Mouse (Mus musculus) left cerebral cortex, postnatal 4 days (tissue): Measurements from ENCODE around the gene Slc35g1. TPM values are rescaled to one million over a fixed set of nuclear protein-coding genes. Genes with fewer than 3 reads are reported as not detected.
"Not testable (repeated sequence)": the region's sequence is repeated elsewhere in the genome, so short reads cannot be mapped to it uniquely, and the experiment has no call there.

ENCODE experiments used
- DNase-seq: peaks from one replicate; pipeline ENCODE4 v3.0.0-alpha.2; 2022
- intact Hi-C: fragments of 180-260 bp; cut with DNase I; formaldehyde crosslinking; loops from one replicate; pipeline ENCODE4 v1.15.1; 2025
- total RNA-seq, 2 experiments: library from RNA; stranded (reverse); gene quantifications; 2 replicates each; pipeline ENCODE4 v1.2.3; 2021

Slc35g1 gene
- total RNA-seq, 2 experiments from 2014 or later = 2.2 to 2.3 TPM

DNA sequence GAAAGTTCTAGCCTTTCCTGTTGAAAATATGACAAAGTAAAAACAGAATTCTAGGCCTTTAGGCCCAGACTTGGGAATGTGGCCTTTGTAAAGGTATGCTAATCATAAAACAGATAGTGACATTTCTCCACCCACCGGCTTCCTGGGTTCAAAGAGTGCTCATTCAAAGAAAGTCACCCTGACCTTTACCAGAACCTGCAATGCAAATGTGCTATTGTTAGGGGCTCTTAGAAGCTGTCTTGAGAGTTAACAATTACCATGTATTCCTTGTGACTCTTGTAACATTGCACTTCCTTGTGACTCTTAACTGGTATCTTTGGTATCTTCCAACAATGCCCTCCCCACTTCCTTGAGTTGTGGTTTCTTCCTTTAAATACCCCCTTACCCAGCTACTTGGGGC lies 8.8 kb upstream of the Slc35g1 start:
- DNase-seq, intact Hi-C loops: not testable (repeated sequence)

DNA sequence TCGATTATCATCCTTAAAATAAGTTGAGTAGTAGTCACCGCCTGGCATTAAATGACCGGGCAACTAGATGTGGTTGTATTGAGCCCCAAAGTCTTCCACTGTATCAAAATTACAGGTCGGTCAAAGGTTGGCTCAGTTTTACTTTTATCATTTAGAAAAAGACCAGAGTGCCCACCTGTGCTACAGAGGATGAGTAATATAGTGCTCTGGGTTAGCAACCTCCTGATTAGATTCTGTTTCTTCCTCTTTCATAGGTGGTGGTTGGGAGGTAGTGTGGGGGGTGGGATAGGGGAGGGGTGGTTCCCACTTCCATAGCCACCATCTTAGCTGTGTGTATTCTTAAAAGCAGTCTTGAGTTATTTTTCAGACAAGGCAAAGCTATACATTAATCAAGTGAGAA lies 7.9 kb upstream of the Slc35g1 start:
- intact Hi-C loops = no loop called here
- no peak for DNase-seq

DNA sequence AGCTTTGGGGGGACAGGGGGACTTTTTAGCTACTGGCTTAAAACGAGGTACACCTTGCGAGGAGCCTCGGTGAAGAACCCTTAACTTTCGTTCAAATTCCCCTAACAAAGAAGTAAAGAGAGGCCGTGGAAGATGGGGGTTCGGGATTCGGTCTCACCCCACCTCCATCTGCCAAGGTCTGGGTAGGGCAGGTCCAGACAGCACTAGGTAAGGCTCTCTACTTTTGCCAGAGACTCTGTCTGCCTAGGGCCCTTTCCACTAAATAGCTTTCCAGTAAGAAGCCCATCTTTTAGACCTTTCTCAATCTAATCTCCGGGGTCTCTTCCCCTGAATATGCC lies 822 bp downstream of the Slc35g1 start:
- intact Hi-C loops = no loop called here
- no peak for DNase-seq

DNA sequence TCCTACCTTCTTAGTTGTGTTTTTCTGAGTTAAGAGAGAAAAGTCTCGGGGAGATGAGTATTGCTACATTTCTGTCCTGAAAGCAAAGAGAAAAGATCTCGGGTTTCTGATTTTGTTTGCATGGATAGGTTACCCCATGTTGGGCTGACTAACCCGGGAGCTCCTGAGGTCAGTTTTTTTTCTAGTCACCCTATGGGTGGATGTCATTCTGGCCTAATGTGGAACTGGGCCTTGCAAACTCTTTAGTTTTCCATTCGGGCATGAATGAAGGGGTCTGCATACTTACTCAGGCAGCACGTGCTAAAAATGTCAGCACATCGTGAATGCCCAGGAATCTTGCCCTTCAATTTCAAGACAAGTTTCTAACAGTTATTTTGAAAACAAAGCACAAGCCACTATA lies 1.2 kb downstream of the Slc35g1 start:
- intact Hi-C loops = no loop called here
- no peak for DNase-seq

DNA sequence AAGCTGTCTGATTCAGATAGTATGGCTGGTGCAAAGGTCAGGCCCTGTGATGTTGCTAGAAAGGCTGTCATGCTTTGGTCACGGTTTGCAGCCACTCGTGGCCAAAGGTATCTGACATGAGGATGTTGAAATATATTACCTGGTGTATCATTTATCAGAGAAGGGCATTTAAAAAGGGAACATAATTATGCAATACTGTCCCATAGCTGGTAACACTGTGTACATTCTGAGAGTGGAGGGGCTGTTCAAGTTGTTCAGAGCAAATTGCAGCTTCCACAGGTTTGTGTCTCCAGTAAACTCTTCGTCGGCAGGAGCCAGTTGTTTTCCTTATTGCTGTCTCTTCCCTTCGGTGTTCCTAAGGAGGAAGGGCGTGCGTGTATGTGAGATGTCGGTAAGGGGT lies 3.2 kb downstream of the Slc35g1 start:
- intact Hi-C loops = no loop called here
- no peak for DNase-seq

DNA sequence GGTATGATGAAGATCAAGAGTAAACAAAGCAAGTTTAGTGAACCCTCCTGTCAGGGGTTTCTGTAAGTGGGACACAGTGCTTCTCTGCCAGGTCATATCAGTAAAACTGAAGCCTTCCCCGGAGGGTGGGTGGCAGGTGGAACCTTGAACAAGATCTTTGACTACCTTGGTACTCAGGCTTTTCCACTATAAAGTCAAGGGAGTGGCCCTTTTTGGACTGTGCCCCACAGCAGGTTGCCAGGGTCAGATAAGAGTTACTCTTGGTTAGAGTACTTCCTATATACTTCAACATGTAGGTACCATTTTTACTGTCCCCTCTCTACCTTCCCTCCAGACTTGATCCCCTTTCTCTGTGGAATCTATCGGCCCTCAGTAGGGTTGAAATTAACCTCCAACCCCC lies 5.1 kb downstream of the Slc35g1 start:
- intact Hi-C loops = no loop called here
- no peak for DNase-seq

DNA sequence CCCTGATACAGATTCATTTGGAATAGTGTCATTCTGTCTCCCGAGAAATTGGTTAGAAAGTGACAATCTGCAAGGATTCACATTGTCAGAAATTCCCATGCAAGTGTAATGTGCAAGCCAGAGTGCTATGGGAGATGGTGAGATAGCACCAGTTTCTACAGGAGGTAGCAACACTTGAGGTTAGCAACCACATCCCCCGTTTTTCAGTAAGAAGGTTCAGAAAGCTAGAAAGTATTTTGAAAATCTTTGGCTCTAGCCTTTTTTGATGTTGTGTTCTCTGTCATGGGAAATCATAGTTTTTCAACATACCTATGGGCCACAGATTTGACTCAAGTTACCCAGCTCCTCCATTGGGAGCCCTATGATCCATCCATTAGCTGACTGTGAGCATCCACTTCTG lies 5.6 kb downstream of the Slc35g1 start:
- DNase-seq = no peak
- intact Hi-C loops = no loop called here

DNA sequence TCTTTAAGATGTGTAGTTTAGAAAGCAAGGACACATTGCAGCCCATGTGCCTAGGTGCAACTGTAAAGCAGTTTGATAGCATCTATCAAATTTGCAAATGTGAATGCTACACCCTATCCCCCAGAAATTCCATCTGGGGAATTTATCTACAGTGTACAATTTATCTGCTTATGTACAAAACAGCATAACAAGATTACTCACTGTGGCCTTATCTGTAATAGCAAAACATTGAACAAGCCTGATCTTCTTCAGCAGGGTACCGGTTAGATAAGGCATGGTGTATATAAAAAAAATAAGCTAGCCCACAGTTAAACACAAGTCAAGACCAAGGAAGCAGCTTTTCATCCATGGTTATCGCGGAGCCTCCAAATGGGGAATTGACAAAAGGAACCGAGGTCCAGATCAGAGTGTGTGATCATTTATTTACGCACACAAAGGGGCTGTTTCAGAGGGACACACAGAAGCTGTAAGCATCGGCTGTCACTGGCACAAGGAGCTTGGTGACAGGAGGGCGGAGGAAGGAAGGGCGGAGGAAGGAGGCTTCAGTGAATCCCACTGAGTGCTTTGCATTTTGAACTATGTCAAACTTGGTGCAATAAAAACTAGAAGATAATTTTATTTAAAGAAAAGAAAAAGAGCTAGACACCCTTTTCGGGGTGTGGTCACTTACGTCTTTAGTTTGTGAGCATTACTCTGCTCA lies 14.7 kb downstream of the Slc35g1 start:
- DNase-seq = no peak
- intact Hi-C loops = no loop called here

DNA sequence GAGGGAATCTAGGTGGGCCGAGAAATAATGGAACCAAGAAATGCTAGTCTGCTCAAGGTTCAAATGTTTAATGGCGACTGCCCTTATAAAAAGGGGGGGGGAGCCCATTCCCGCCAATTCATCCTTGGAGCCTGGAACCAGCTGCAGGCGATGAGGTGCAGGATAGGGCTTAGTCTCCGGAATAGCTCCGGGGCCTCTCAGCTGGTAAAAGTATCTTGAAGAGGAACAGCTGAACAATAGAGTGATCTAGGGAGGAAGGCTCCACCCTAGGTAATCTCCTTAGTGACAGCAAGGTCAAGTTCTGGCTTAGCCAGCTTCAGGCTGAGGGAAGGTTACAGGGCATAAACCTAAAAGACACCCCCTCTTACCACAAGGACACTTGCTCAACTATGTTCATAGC lies 18.1 kb downstream of the Slc35g1 start:
- intact Hi-C loops = no loop called here
- DNase-seq = no peak

DNA sequence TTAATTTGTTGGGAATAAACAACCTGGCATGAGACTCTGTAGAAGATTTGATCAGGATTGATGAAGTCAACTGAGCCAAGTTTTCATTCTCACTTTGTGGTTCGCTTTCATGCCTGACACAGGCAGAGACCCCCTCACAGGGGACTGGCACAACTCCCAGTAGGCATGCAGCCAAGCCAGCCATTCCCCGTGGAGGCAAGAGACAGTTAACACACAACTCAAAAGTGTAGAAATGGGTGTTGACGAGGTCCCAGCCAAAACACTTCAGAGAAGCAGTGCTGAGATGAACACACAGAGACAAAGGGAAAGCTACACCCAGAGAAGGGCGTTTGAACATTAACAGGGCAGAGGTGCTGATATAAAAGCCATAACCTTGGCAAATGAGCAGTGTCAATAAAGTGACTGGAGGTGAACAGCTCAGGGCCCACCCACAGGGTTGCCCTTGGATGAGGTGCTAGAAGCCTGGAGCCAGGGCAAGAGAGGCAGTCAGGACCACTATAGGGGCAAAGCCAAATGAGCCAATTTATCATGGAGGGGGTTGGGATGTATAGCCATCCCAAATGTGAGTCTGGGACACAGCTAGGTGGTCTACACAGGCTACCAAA lies 23.1 kb downstream of the Slc35g1 start:
- intact Hi-C loops = no loop called here
- peak; percentile 45 for DNase-seq

DNA sequence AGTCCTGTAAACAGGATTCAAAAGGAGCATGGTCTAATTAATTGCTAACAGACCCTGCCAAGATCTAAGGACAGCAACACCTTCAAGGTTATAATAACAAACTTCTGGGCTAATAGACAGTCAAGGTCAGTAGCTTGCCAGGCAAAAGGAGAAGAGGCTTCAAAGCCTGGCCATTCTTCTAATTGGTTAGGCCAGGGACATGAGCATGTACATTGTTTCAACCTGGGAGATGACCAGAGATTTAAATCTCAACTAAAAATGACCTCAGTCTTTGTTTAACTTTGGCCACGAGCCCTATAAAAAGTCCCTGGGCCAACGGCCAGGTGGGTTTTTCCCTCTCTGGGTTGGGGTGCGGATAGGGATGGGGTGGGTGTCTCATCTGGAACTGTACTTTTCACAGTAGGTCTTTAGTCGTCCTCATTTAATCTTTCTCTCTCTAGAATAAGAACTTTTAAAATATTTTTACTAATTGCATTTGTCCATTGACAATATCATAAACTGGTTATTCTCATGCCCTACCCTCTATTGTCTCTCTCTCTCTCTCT lies 25.0 kb downstream of the Slc35g1 start:
- no peak for DNase-seq
- intact Hi-C loops = loop anchor here (5.0 kb wide), 1 partner anchor 356 kb away; no protein-coding TSS in a partner anchor

DNA sequence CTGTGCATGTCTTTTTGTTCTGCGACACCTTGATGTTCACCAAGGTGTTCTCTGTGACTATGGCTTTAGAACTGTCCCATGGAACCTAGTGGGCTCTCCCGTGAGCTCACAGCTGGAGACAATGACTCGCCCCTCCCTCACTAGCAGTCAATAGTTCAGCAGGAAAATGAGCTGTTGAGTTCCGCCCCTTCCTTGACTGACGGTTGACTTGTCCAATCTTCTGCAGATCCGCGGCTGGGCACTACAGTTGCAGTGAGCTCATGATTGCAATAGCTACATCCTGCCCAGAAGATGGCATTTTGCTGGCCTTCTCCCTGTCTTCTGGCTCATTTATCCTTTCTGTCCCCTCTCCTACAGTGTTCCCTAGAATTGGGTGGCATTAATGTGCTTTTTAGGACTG lies 25.7 kb downstream of the Slc35g1 start:
- no peak for DNase-seq
- intact Hi-C loops = loop anchor here (5.0 kb wide), 1 partner anchor 356 kb away; no protein-coding TSS in a partner anchor

DNA sequence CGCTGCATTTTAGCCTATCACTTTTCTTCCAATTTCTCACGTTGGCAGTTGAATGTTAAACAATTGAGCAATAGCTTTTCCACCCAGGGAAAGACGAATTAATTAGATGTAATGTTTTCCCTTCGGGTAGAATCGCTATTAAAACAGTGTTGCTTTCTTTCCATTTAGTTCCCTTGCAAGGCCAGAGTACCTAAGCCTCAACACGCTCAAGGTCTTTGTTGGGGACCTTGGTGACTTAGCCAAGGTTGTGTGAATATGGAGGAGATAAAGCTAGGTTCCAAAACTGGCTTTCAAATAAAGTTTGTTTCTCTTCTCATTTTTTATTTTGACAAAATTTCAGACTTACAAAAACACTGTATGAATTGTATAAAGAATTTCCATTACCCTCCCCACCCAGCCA lies 27.1 kb downstream of the Slc35g1 start:
- no peak for DNase-seq
- intact Hi-C loops = loop anchor here (5.0 kb wide), 1 partner anchor 354 kb away; no protein-coding TSS in a partner anchor

DNA sequence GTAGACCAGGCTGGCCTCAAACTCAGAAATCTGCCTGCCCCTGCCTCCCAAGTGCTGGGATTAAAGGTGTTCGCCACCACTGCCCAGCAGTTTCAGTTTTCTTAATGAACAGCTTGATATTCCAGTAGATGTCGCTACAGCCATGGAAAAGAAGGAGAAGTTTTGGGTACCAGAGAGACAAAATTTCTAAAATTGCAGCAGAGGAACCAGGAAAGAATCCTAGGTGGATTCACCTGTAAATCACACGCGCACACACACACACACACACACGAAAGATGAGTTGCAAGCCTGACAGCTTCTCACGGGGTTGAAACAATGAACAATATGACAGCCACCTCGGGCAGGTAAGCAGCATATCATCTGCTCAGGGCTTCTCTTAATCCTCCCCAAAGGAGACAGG lies 28.1 kb downstream of the Slc35g1 start:
- intact Hi-C loops = loop anchor here (5.0 kb wide), 1 partner anchor 353 kb away; no protein-coding TSS in a partner anchor
- DNase-seq = no peak

DNA sequence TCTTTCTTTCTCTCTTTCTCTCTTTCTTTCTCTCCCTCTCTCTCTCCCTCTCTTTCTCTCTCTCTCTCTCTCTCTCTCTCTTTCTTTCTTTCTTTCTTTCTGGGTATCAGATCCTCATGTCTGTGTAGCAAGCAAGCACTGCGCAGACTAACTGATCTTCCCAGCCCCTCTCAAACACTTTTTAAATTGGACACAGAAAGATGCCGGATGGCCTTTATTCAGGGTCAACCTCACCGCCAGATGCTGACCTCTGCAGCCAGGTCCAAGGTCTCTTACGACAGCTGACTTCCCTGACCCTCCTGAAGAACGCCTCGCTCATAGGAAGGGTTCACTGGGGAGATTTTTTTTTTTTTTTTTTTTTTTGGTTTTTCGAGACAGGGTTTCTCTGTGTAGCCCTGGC lies 28.8 kb downstream of the Slc35g1 start:
- intact Hi-C loops = loop anchor here (5.0 kb wide), 1 partner anchor 353 kb away; no protein-coding TSS in a partner anchor
- DNase-seq = no peak

DNA sequence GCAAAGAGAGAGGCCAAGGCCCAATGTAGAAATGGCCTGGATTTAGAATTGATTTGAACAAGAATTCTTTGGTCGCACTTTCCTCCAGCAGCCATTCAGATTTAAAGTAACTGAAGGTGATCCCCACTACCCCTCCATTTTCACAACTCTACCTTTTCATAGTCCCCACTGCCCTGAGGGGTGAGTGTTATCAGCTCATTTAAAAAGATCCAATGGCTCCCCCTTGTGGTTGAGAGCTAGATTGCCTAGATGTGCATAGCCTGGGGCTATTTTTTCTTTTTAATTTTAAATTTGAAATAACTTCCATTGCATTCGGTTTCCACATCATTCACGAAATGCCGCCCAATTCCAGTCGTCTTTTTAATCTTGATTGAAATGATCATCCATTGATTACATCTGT lies 33.5 kb downstream of the Slc35g1 start:
- intact Hi-C loops = no loop called here
- peak; percentile 13 for DNase-seq

DNA sequence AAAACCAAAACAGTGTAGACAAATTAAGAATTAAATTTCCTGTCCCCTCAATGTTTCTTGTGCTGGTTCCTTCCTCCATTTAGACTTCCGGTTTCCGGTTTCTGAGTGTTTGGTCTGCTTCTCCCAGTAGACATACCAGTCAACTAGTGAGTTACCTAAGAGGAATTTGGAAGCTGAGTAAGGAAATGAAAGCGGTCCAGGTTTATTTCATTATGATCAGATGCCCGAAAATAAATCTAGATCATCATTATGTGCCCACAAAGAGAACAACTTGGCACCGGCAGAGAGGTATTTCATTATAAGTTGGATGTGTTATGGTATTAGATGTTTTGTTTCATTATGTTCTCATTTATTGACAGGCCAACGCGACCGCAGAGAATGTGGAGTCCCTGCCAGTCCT lies 34.7 kb downstream of the Slc35g1 start:
- DNase-seq = no peak
- intact Hi-C loops = no loop called here

DNA sequence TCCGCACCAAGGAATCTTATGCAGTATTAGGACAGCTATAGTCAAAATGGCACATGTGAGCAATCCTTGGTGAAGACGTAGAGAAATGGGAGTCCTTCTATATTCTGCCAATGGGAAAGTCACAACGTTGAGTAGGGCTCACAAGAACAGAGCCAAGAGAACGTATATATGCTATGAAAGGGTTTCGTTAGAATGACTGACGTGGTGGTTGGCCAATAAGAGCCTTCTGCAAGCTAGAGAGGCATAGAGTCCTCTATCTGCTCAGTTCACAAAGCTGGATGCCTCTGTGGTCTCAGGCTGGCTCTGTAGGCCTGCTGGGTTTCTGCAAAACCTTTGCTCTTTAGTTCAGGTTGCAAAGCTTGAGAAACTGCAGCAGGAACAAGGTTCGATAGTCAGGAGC lies 35.5 kb downstream of the Slc35g1 start:
- no peak for DNase-seq

DNA sequence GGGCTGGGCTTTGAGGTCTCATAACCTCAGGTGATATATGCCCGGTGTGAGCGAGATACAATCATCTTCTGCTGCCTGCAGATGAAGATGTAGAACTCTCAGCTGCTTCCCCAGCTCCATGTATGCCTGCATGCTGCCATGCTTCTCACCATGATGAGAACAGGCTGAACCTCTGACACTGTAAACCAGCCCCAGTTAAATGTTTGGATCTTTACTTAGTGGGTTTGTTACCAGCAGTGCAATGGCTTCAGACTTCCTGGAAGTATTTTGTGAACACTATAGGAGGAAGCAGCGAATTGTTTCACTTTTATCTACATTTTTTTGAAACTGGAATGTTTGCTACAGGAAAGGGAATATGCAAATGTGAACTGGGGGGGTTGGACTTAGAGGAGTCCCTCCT lies 36.2 kb downstream of the Slc35g1 start:
- intact Hi-C loops = no loop called here

More for the DNA sequence above, 35.5 kb downstream of the Slc35g1 start:
- intact Hi-C loops = no loop called here

DNA sequence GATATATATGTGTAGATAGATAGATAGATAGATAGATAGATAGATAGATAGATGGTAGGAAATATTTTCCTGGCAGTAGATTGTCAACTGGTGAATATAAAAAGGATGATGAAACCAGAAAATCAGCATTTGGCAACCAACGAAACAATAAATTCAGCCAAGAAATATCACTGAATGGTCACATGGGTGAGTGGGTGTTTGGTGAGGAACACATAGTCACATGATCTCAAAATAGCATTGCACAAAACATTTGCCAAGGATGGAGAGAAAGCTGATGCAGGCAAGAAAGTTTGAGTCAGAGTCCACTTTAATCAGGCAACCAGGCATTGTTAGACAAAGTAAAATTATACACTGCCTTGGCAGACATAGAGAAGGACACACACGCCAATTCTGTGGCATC lies 37.6 kb downstream of the Slc35g1 start:
- intact Hi-C loops = no loop called here
- no peak for DNase-seq

More for the DNA sequence above, 36.2 kb downstream of the Slc35g1 start:
- DNase-seq = no peak

DNA sequence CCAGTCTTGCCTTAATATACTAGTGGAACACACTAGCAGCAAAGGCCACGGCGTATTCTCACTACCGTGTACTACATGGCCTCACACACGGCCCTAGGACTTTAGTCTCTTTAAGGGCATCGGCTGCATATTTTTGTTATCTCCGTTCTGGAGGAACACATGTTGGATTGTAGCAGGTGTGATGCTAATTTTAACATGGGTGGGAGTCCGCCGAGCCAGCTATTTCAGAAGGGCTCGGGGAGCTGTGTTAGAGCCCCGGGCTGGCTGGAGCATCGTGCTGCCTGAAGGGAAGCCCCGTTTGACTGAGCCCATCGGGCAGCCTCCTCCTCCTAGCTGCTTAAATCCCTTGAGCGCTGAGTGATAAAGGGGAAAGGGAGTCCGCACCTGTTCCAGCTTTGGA lies 39.4 kb downstream of the Slc35g1 start:
- no peak for DNase-seq
- intact Hi-C loops = no loop called here

DNA sequence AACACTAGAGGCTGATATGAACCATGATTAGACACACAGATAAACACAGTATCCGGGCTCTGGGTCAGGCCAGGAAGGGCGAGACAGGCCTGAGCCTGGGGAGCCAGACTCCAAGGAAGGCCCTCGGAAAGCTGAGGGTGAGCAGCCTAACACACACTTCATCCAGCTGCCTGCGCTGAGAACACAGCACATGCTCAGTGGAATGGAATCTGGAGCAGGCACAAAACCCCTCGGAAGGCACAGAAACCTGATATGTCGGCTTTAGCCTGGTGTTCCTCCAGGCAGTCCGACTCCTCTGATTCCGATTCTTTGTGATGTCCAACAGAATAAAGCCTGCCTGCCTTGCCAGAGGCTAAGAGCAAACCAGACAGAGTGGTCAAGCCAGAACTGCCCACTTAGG lies 46.1 kb downstream of the Slc35g1 start:
- DNase-seq = no peak
- intact Hi-C loops = no loop called here
